Mouse (Mus musculus) retina, embryonic 14.5 days (tissue): Measurements from ENCODE around the gene Psmc3ip.
"Not testable (repeated sequence)": the region's sequence is repeated elsewhere in the genome, so short reads cannot be mapped to it uniquely, and the experiment has no call there.

ENCODE experiments used
- DNase-seq: peaks from one replicate; pipeline ENCODE4 v3.0.0-alpha.2; 2015; ENCODE audit warnings: low spot score

The Psmc3ip gene

DNA sequence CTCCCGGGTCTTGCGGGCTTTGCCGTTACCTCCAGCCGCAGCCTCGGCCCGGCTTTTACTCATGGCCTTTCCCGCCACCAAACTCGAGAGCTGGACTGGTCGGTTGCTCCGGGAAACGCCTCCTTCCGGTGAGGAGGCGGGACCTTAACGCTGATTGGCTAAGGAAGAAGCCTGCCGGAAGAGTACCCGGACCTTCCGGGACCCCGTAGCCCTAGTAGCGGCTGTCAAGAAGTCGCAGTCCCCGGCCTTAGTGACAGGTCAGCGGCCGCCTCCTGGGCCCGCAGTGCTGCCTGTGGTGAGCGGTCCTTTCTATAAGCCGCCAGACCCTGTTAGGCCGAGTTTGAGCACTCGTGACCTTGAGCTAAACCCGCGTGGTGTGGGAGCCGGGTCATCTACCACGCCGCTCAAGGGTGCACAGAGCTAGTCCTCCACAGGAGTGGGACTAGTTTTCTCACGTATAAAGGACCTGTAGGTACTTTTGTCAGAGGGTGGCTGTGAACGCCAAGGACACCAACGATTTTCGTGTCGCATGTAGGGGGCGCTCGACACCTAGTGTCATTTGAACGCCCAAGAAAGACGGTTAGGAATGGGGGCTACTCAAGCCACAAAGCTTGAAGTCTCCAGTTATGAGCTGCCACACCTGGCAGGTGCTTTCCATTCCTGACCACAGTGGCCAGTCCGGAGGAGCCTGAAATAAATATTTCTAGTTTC, at the start of gene Psmc3ip:
Gene Psmc3ip (minus strand): TSS at position 123 of the 711 bp plus-strand sequence.
- peak; percentile 97 for DNase-seq

DNA sequence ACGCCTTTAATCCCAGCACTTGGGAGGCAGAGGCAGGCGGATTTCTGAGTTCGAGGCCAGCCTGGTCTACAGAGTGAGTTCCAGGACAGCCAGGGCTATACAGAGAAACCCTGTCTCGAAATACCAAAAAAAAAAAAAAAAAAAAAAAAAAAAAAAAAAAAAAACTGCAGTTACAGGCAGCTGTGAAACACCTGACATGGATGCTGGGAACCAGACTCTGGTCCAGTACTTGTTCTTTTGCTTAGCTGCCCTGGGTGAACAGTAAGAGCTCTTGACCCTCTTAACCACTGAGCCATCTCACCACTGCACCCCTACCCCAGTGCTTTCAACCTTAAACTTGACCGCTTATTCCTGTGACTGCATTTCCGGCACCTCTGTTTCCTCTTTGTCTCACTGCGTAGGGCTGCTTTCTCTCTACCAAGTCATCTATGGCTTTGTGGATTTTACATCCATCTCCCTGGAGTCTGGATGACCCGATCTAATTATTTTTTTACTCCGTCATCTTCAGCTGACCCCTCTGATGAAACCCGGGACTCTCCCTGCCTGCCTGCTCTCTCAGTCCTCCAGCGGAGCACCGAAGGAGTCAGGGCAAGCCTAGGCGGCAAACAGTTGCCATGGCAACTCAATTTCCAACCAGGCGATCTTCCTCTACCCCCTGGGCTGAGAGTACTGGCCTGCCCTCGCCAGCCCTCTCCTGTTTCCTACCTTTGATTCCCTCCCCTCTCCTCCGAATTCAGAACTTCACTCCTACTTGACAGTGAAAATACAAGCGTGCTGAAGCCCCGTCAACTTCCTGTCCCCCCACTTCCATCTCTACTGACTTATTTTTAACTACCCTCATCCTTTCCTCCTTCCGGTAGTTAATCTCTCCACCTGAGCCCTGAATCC, 48.3 kb upstream of the Psmc3ip start:
- peak; percentile 78 for DNase-seq

DNA sequence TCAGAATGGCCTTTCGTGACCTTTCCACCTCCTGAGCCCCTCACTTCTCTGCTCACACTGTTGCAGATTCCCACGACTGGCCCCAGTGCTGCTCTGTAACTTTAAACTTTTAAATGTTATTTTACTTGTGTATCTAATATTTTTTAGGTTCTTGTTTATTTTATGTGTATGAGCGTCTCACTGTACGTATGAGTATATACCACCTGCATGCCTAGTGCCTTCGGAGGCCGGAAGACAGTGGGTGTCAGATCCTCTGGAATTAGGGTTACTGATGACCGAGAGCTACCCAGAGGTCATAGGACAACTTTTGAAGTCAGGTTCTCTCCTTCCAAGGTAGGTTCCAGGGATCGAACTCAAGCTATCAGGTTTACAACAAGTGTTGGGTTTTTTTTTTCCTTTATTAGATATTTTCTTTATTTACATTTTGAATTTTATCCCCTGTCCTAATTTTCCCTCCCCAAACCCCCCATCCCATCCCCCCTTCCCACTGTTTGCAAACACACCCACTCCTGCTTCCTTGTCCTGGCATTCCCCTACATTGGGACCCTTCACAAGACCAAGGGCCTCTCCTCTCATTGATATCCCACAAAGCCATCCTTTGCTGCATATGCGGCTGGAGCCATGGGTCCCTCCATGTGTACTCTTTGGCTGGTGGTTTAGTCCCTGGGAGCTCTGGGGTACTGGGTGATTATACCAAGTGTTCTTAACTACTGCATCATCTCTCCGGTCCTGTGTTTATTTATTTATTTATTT, 47.2 kb upstream of the Psmc3ip start:
- no peak for DNase-seq

DNA sequence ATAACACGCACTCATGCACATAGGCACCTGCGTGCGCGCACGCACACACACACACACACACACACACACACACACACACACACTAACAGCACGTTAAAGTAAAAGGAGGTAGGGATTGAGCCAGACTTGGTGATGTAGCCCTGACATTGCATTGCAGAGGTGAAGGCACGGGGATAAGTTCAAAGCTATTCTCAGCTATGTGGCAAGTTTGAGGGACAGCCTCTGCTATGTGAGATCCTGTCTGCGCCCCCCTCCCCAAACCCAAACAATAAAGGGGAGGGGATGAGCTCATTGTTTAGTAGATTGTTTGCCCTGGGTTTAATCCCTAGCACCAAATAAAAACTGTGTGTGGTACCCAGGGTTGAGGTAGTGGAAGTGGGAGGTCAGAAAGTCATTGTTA, 45.9 kb upstream of the Psmc3ip start:
- DNase-seq, result no peak

DNA sequence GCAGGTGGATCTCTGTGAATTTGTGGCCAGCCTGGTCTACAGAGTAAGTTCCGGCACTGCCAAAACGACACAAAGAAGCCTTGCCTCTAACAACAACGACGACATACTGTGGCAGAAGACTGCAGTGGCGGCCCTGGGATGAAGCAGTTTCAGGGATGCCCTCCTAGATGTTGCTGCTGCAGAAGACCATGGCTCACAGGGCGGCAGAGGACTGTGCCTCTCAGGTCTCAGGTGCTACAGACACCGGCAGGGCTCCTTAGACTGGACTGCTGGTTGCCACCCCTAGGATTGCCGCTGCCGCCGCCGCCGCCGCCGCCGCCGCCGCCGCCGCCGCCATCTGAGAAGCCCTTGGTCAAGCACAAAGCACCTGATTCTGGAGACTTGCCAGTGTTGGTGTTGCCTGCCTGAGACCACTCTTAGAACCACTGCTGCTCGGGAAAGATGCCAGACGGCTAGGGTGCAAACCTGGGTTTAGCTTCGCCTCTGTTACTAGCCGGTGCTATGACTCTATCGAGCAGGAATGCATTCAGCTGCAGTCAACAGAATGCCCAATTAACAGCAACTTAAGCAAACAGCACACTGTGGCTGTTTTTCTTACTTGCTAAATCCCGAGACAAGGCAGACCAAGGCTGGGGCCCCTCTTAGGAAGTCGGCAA, 45.1 kb upstream of the Psmc3ip start:
- no peak for DNase-seq

DNA sequence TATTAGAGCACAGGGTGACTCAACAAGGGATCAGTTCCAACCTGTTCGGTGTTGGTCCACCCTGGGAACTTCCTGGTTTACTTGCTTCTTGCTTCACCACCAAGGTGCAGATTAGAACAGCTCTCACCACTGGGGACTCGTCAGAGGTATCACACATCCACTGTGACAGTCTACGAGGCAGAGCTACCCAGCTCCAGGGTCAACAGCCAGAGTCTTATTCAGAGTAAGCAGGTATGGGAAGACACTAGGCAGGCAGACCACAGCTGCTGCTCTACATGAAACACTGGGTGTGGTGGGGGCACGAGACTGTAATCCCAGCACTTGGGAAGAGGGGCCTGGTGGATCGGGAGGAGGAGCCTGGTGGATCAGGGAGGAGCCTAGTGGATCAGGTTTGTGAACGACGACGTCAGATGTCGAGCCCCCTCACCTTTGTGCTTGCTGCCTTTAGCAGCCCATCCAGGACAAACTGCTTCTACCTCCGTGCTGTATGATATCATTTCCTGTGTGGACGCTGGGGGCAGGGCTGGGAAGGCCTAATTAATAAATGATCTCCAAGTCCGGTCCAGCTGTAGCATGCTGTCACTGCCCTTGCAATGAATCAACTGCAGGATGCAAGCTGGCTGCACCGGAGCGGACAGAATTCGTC, 43.4 kb upstream of the Psmc3ip start:
- DNase-seq, result peak; percentile 89

DNA sequence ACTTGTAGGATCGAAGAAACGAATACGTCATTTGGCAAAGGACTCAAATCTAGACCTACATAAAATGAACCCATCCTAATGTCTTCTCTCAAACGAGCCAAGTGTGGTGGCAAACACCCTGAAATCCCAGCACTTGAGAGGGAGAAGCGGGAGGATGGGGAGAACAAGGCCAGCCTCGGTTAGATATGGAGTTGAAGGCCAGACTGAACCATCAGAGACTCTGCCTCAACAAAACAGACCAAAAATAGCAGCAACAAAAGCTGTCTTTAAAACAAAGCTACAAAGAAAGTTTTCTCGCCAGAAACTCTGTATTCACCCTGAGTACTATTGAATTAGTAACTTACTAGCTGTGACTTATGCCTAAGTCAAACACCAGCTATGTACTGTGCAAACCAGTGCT, 41.8 kb upstream of the Psmc3ip start:
- DNase-seq, result no peak

DNA sequence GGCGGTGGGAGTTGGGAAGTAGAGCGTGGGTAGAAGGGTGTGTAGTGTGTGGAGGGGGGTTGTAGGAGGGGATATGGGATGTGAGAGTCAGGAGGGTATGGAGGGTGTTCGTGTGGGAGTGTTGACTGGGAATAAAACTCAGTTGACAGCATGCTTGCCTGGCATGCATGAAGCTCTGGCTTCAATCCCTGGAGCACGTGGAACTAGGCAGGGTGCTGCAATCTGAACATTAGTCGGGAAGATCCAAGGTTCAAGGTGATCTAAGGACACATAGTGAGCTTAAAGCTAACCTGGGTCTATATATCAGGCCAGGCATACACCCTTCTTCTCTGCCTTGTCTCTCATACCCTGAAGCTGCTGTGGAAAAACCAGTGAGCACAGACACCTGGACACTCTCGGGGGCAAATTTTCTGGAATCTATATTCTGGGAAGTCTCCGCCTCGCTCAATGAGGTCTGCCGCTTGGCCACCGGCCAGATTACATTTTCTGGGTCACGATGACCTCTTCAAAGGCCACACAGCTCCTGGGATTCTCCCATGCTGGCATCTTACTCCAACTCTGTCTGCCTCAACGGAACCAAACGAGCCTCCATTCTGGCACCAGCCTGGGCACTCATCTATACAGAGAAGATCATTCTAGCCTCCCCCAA, 39.1 kb upstream of the Psmc3ip start:
- DNase-seq, result no peak

DNA sequence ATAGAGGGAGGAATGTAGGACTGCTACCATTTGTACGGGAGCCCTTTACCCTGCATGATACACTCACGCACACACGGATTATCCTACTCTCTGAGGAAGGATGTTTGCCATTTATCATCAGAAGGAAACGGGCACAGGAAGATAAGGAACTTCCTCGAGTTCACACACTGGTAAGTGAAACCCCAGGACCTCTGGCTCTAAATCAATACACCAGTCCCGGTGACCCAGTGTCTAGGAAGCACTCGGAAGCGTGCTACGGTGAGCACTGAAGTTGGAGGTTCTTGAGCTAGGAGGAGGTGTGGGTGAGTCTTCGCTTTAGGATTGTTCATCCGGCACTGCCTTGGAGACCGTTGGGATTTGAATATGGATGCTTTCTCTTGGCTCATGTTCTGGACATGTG, 37.8 kb upstream of the Psmc3ip start:
- no peak for DNase-seq

DNA sequence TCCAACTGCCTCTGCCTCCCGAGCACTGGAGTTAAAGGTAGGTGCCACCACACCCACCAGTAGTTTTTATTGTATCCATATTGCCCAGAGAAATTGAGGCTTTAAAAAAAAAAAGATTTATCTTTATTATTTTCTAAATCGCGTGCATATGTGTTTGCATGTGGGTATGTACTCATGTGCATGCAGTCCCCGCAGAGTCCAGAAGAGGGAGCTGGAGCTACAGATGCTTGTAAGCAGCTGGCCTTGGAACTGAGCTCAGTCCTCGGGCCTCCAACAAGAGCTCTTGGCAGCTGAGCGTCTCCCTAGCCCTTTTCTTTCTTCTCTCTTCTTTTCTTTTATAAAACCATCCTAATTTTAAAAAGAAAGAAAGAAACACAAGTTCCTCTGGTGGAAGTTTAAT, 36.5 kb upstream of the Psmc3ip start:
- DNase-seq, result peak; percentile 59

DNA sequence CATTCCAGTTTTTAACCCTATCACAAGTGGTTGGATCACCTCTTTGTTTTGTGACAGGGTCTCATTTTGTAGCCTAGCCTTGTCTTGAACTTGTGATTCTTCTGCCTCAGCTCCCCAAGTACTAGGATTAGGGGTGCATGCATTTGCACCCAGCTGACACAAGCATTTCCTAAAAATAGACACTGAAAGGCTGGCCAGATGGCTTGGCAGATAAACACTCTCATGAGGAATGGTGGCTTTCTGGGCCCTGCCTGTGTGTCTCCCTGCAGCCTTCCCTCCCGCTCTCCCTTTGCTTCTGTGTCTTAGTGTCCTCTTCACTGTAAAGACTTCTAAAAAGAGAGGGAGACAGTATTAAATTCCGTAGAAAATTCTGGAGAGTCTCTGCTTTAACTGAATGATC, 36.0 kb upstream of the Psmc3ip start:
- no peak for DNase-seq

DNA sequence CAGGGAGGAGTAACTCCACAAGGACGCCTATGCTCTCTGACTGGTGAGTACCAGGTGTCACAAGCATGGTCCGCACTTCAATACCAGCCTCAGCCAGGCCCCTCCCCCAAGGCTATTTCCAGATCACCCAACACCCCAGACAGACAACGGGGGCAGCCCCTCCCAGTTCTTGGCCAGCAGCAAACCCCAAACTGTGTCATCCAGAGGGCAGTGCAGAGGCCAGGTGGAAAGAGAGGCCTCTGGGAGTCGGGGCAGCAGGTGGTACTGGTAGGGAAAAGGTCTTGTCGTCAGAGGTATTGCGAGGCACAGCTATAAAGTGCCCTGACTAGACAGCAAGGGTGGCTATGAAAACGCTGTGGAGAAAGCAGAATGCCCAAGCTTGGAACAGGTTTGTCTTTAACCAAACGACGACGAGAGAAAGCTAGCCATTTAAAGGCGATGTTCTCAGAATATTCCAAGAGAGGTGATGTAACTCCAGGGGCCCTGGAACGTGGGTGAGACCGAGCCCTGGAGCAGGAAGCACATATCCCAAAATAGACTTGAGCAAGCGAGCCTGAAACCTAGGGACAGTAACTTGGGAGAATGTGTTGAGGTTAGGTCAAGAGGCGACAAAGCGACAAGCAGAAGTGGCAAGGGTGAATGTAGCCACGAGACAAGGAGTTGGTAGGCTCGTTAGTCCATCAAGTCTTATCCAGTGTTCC, 35.0 kb upstream of the Psmc3ip start:
- no peak for DNase-seq

DNA sequence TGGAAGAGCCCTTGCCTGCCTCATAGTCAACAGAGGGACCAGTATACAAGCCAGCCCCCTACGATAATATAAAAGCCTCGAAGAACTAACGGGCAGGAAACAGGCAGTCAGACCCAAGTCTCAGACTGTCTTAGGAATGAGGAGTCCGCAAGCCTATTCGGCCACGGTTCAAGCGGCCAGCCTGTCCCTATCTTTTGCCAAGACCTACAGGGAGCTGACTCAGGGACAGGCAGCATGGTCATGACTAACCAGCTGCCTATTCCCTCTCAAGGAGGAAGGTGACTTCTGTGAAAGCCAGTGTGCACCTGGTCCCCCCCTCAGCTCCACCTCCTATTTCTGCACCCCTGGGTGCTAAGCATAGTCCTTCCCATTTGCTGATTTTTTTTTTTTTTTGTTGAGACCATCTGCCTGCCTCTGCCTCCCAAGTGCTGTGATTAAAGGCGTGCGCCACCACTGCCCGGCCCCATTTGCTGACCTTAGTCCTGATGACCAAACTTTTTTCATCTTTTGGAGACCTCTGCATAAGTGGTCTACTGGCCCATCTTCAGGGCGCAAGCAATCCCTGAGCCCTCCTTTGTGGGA, 33.9 kb upstream of the Psmc3ip start:
- DNase-seq, result no peak

DNA sequence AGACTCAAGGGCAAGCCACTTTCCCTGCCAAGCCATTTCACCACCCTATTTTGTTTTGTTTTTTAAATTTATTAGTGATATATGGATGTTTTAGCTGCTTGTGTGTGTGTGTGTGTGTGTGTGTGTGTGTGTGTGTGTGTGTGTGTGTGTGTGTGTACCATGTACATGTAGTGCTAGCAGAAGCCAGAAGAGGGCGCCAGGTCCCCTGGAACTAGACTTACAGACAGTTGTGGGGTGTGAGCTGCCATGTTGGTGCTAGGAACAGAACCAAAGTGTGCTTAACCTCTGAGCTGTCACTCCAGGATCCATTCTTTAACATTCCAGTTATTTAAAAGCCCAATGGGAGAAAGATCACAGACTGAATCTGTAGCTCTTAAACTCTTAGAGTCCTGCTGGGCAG, 31.8 kb upstream of the Psmc3ip start:
- no peak for DNase-seq

DNA sequence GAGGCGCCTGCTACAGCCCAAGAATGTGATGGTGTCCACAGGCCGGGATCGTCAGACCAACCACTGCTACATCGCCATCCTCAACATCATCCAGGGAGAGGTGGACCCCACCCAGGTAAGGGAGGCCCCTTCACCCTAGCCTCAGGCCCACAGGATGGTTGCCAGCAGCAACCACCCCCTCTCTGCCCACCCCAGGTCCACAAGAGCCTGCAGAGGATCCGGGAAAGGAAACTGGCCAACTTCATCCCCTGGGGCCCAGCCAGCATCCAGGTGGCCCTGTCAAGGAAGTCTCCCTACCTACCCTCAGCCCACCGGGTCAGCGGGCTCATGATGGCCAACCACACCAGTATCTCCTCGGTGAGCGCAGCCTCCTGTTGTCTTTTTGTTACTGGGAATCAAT, 29.8 kb upstream of the Psmc3ip start:
- DNase-seq, result not testable (repeated sequence)

DNA sequence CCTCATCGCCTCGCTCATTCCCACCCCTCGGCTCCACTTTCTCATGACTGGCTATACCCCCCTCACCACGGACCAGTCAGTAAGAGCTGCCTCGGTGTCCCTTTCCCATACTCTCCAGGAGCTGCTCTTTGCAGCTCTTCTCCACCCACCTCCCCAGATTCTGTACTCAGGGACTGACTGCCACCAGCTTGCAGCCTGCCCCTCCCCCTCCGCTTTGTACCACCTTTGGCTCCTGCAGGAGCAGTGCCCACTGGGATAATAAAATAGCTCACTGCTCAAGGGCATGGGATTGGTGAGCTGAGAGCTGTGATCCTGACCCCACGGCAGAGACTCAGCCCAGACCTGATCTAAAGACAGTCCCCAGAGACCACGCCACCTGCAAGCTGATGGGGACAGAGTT, 29.3 kb upstream of the Psmc3ip start:
- not testable (repeated sequence) for DNase-seq

DNA sequence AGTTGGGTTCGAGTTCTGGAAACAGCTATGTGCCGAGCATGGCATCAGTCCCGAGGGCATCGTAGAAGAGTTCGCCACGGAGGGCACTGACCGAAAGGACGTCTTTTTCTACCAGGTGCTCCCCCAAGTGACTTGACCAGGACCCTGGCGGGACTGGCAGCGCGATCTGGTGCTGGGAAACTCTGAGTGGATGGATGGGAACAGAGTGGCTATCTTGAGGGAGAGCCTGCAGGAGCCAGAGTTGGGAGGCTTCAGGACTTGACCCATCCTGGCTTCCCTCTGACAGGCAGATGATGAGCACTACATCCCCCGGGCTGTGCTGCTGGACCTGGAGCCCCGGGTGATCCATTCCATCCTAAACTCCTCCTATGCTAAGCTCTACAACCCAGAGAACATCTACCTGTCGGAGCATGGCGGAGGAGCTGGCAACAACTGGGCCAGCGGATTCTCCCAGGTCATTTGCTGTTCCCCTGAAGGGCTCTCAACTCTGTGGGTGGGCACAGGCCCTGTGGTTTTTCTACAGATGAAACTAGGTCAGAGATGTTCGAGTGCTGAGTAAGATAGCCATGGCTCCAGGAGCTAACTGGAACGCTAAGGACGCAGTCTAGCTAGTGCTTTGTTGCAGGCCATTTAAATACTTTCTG, 25.4 kb upstream of the Psmc3ip start:
- peak; percentile 37 for DNase-seq

DNA sequence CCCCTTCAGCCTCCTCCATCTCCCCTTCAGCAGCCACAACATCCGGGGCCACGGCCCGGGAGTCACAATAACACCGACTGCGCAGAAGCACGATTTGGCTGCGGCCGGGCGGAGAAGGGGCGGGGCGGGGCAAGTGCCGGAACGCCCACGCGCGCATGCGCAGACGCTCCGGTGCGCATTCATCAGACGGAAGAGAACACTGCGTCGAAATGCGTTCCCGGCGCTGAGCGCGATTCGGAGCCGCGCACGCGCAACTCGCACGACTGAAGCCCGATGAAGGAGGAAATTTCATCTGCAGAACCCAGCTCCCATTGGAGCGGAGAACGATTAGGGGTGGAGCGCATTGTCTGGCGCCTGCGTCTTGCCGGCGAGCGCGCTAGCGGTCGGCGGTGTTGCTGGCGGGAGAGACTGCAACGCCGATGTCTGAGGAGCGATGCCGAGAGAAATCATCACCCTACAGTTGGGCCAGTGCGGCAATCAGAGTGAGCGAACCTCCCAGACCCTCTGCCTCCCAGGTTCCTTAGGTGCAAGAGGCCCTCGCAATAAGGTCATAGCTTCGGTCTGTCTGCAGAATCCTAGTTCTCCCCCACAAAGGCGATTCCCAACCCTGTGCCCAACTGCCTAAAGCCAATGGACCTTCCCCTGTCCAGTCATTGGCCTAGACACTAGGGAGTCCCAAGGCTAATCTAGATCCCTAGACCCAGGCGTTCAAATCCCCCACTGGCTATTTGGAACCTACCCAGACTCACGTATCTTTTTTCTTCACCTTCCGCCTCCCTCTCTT, 24.7 kb upstream of the Psmc3ip start, which contains the start of the genes Retreg3 and Tubg1:
Gene Retreg3 (minus strand): TSS at position 133 of the 784 bp plus-strand sequence.
Gene Tubg1 (plus strand): TSS at position 178 of the 784 bp plus-strand sequence.
- peak; percentile 100 for DNase-seq
